Mouse (Mus musculus) G1E (cell line): Measurements from ENCODE around the gene Nadk.

Experiments
- CTCF ChIP-seq: IDR thresholded peaks from 2 replicates; pipeline ENCODE4 v1.5.1; 2012; ENCODE audit warnings: low read depth, low read length, inconsistent platforms, mixed read lengths
- GATA1 ChIP-seq: IDR thresholded peaks from 2 replicates; pipeline ENCODE4 v1.6.1; 2012; ENCODE audit warnings: borderline replicate concordance, low read length, inconsistent platforms, mixed read lengths
- TAL1 ChIP-seq: conservative IDR thresholded peaks from 2 replicates; pipeline ENCODE4 v1.6.1; 2012; ENCODE audit warnings: low read depth, low read length, inconsistent platforms, mixed read lengths

- TF ChIP-seq TAL1 (no peak), CTCF (no peak), GATA1 (no peak)
Measured at GRCm38 (mm10) chr4:155566555-155566954, 4.4 kb downstream of the Nadk start.
